Mouse (Mus musculus): ENCODE data around the gene R3hdml.
"Not testable (repeated sequence)": the region's sequence is repeated elsewhere in the genome, so short reads cannot be mapped to it uniquely, and the experiment has no call there.

The R3hdml gene

DNA sequence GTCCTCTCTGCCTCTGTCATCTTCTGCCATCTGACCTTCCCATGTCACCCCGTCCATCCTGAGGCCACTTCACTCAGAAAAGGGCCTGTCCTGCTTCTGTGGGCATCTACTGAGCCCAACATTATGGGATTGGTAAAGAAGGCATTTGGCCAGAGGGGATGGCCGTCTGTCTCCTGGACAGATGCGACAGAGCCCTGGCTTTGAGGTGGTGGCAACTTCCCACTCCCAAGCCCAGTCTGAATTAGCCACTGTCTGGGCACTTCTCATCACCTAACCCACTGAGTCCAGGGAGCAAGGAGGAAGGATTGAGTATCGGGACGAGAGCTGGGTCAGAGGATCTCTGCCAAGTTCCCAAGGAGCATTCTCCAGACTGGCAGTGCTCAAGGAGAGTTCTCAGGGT is at the start of gene R3hdml:
Gene R3hdml, plus strand, starts transcription at position 301 of the 400 bp plus-strand sequence.
- DNase-seq (ENCODE audit: low spot score): no peak

DNA sequence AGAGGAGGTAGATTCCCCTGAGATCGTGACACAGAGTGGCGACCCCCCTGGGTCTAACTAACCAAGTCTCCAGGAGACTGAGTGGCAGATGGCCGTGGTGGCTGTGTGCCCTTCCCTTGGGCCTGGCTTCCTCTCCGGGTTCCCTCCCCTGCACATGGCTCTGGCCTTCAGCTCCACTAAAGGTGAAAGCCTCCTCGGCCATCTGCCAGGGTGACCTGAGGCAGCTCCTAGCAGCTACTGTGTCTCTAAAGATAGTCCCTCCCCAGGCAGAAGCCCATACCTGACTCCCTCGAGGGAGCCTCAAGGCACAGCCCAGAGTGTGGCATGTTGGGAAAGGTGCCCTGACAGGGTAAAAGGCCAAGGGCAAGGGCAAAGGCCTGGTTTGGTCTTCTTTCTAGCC is 48.6 kb upstream of the R3hdml start:
- DNase-seq (ENCODE audit: low spot score): no peak

DNA sequence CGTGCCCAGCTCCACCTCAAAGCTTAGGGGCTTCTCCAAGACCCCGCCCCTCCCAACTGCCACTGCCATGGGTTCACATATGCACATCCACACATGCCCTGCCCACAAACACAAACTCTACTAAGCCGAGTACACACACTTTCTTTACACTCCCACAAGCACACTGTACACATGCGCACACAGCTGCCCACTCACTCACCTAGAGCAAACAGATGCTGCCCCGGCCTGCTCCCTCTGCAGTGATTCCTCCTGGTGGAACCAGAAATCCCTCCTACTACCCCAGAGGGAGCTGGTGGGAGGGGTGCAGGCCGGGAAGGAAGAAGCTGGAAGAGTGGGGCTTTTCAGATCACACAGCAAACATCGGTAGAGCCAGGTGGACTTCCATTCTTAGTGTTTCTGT is 48.1 kb upstream of the R3hdml start:
- DNase-seq (ENCODE audit: low spot score): no peak

DNA sequence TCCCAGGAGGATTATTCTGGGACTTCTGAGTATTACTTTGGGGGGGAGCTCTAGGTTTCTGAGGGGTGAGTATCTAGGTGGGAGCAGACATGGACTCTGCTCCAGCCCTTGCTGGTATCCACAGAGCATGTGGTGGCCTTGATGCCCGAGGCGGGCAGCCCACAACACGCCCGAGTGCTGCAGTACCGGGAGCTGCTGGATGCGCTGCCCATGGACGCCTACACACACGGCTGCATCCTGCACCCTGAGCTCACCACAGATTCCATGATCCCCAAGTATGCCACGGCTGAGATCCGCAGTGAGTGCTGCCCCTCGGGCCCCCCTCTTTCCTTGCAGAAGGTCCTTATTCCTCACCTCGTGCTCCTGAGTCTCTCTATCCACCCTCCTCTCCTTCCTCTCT is 44.7 kb upstream of the R3hdml start:
- no peak for DNase-seq (ENCODE audit: low spot score)

DNA sequence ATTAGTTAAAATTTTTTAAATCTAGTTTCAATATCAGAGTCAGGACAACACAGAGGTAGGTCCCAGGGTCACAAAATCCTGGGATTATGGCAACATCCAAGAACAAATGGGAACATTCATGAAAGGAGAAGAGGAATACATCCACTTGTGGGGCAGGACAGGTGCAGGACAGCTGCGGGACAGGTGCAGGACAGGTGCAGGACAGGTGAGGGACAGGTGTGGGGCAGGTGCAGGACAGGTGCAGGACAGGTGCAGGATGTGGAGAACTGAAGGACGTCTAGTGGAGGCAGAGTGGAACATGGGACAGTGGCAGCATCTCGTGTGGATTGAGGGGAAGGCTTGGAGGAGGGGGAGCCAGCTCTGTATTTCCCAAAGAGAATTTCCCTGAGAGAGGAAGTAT is 42.8 kb upstream of the R3hdml start:
- no peak for DNase-seq (ENCODE audit: low spot score)

DNA sequence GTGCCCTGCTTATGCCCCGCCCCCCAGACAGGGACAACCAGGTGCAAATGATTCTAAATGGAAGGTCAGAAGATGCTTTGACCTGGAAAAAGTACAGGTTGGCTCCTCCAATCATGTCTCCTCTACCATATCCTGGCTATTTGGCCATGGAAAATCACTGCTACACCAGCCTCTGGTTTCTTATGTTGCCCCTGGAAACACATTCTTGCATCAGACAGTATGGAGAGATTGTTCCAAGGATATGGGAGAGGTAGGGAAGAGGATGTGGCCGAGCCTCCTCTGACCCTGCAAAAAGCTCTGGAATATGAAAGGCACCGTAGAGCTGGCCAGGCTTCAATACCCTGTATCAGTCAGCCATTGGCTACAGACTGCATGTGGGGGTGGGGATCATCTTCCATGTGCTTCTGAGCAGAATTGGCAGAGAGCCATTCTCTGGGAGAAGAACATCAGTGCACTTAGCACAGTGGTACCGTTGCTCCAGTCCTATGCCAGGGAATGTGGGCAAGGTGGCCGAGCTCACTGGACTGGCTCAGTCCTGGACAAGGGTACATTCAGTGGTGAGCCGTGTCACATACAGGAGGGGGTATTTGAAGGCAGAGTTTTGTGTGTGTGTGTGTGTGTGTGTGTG is 41.3 kb upstream of the R3hdml start:
- no peak for DNase-seq (ENCODE audit: low spot score)

DNA sequence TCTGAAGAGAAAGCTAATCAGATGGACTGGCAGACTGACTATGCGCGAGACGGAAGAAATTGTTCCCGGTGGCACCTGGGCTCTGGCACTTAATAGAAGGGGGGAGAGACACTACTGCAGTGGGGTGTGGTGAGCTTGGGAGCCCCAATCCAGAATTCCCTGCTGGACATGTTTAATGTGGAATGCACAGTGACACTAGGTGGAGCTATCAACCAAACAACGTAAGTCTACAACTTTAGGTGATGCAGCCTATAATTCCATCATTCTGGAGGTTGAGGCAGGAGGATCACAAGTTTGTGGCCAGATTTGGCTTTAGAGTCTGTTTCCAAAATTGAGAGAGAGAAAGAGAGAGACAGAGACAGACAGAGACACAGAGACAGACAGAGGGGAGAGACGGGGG is 39.4 kb upstream of the R3hdml start:
- DNase-seq (ENCODE audit: low spot score): no peak

DNA sequence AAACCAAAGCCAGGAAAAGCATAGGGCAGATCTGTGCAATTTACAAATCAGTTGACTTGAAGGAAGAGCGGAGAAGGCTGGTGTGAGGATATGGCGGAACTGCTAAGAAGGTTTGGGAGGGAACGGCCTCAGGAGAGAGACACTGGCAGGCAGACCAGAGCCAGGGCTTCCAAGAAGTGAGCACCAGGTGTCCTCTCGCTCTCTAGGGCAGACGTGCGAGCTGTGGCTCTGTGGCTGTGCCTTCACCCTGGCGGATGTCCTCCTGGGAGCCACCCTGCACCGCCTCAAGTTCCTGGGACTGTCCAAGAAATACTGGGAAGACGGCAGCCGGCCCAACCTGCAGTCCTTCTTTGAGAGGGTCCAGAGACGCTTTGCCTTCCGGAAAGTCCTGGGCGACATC is 38.7 kb upstream of the R3hdml start:
- DNase-seq (ENCODE audit: low spot score): no peak

DNA sequence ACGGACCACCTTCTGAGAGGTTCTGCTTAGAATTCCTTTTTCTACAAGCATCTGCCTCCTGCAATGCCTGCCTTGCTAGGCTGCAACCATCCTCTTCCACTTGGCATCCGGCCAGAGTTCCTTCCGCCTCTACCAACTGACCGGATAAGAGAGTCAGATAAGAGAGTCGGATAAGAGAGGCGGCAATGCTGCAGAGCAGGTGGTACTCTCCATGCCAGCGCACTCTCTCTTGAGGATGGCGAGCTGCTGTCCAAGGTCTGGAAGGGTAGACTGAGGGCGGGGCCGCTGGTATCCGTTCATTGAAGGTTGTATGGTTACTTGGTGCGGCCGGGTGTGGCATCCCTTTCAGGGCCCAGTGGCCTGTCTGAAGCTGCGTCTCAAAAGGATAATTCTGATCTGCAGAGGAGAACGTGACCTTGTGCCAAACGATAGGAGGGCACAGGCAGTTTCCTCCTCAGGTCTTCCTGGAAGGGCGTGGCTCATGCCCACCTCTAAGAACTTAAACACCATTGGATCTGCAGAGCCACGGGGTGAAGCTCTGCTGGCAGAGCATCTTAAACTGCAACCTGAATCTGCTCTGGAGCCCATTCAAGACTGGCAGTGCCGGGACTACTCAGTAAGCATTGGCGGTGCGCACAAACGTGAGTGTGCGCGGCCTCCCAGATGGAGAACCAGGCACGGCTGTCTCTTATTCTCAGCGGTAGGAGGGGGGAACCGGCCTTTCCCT is 33.4 kb upstream of the R3hdml start:
- DNase-seq (ENCODE audit: low spot score): no peak

DNA sequence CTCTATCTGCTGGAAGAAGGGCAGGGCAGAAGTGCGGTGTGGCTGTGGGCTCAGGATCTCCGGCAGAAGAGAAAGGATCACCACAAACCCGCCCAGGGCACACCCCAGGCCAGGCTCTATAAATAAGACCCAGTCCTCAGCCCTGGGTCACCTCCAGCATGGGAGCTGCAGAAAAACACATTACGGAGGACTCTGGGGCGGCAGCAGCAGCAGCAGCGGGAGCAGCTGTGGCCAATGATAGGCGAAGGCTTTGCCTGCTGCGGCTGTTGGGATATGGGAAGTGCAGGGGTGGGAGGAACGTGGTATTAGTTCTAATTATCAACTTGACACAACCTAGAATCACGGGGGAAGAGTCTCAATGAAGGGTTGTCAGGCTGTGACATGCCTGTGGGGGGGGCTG is 32.7 kb upstream of the R3hdml start:
- no peak for DNase-seq (ENCODE audit: low spot score)

DNA sequence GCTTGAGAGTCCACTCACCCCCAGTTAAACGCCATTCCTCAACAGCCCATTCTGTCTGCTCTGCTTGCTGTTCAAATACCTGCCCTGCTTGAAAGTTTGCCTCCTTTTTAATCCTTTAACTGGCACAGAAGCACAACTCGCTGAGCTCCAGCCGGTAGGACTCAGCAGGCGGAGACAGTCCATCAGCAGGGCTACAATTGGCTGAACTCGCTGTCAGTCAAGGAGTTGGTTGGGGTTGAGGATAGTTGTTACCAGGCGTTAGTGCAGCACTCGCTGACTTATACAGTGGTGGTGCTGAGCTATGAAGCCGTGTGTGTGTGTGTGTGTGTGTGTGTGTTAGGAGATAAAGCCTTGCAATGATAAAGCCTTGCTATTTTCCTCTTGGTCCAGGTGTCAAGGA is 31.5 kb upstream of the R3hdml start:
- DNase-seq (ENCODE audit: low spot score): no peak

DNA sequence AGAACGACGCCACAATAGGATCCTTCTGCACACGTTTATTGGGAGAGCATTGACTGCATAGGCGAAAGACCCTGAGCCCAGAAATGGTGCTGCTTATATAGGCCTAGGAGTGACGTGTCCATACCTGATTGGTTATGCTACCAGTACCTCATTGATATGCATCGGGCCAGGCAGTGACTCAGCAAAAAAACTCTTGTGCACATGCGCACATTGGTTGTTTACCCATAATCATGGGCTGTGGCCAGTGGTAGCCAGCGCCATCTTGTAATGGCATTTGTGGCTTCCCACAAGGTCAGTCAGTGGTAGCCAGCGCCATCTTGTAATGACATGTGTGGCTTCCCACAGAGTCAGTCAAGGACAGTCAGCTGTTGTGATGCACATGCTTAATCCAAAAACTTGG is 30.8 kb upstream of the R3hdml start:
- DNase-seq (ENCODE audit: low spot score): not testable (repeated sequence)

DNA sequence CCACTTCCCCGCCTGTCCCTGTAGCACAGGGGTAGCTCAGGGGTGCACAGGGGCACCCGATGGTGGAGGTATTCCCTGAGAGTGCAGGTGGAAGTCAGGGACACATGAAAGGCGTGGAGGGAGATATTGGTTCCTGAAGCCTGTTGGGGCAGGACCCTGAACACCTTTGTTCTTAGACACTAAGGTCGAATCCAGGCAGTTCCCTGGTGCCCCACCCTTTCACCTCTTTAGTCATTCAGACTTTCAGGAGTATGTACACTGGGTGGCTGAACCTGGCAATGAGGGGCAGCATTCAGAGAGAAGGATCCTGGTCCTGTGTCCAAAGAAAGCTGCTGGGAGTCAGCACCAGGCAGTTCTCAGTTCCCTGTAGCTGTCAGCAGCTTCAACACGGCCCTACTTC is 29.7 kb upstream of the R3hdml start:
- no peak for DNase-seq (ENCODE audit: low spot score)

DNA sequence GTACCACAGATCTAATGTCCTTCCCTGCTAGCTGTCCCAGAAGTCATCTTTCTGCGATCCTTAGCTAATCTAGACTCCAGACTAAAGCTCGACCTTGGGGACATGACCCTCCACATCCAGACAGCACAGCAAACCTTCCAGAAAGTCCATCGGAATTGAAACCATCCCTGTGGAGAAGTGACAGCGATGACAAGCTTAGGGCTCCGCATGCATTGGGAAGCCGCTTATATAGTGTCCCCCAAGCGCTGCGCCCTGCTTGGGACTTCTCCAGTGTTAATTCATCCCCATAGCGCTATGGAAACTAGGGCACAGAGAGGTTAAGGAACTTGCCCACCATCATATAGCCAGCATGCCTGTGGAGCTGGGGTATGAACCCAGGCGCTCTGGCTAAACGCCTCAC is 29.3 kb upstream of the R3hdml start:
- no peak for DNase-seq (ENCODE audit: low spot score)

DNA sequence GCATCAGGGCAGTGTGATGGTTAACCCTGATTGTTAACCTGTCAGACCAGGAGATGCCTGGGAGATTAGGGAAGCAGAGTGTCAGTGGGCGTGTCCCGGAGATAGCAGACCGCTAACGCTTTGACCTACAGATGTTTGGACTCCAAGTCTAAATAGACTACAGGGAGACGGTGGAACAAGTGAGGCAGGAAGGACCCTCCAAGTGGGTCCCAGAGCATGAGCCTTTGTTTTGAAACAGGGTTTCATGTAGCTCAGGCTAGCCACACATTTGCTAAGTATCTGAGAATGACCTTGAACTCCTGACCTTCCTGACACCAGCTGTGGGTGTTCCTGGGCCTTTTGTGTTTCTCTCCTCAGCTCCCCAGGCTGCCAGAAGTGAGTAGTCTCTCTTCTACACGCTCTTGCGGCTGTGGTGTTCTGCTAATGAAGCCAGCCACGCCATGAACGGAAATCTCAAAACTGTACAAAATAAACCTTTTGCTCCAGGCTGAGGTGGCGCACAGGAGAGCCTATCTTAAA is 28.8 kb upstream of the R3hdml start:
- no peak for DNase-seq (ENCODE audit: low spot score)

DNA sequence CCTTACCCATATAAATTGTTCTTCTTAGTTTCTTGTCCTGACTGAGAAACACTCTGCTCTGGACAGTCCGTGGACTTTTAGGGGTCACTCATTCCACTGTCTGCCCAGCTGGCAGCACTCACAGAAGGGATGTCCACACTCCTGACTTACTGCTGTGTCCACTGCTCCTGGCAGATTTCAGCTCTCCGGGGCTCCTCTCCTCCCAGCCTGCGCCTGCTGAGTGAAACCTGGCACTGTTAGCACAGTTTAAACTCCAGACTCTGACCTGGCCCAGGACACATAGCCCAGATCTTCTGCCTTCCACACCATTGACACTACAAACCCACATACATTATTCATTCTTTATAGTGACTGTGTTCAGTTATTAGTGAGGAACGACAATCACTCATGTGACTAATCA is 28.1 kb upstream of the R3hdml start:
- DNase-seq (ENCODE audit: low spot score): no peak

DNA sequence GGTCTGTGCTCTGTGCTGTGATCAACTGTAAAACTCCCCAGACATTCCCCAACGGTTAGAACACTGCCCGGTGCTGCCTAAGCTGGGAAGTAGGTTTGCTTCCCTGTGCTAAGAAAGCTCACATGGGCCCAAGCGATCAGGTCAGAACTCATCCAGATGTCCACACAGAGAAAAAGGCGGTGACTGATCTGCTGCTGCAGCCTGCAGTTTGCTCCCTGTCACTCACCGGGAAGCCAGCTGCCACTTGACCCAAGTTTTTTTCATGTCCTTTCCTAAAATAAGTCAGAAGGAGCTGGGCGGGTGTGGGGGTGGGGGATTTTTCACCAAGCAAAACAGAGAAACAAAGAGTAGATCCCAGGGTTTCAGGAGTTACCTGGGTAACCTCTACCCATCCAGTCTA is 27.6 kb upstream of the R3hdml start:
- DNase-seq (ENCODE audit: low spot score): no peak

DNA sequence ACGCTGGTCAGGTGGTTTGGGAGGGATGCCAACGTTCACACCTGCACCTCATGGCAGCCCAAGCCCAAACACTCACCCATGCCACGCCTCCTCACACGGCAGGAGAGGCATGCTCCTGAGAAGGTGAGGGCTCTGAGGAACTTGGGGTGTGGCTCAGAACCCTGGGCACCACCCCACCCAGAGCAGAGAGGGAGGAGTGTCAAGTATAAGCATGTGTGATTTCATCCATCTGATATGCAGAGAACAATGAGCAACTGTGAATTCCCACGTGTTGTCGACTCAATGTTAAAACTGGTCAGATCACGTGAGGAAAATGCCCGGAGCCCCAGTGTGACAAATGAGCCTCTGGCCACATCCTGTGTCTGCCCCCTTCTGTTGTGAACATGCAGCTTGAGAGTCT is 25.3 kb upstream of the R3hdml start:
- DNase-seq (ENCODE audit: low spot score): no peak

DNA sequence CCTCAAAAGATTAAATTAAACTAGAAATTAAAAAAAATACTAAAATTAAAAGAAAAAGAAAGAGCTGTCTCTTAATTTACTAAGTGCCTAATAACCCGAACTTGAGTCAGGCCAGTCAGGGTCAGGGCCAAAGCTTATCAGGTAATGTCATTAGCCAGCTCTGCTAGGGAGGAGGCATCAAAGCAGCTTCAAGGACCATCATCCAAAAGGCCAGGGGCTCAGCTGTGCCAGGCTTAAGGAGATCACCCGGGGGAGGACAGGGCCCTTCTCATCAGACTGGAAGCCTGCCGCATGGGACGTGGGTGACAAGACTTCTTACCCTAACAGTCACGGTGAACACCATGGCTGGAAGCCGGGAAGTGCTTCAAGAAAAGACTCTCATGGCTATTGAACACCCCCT is 24.5 kb upstream of the R3hdml start:
- no peak for DNase-seq (ENCODE audit: low spot score)

DNA sequence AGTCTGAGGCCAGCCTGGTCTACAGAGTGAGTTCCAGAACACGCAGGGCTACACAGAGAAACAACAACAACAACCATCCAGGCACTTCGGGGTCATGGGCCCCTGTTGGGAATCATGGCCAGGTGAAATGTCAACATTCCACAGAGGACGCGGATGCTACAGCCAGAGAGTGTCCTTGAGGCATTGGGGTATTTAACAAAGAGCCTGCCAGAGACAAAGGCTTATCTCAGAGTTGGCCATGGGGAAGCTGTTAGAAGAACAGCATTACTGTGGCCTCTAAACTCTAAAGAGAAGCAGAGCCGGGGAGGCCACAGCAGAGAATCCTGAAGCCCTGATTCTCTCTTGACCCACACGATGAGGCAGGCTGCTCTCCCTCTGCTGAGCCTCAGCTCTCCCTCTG is 23.3 kb upstream of the R3hdml start:
- no peak for DNase-seq (ENCODE audit: low spot score)

DNA sequence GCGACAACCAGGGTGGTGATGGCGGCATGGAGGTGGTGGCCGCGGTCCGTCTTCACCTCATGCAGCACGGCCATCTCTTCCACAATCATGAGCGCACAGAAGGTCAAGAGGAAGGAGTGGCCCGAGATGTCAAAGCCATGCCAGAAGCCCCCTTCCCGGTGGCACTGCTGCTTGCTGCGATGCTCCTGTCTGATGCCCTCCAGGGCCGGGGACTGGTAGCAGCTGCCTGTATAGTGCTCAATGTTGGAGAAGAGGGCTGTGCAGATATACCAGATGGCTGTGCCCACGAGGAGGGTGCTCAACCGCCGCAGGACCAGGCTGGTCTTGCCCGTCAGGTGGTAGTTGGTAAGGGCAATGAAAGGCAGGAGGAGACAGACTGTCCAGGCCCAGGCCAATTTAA is 22.4 kb upstream of the R3hdml start:
- no peak for DNase-seq (ENCODE audit: low spot score)

DNA sequence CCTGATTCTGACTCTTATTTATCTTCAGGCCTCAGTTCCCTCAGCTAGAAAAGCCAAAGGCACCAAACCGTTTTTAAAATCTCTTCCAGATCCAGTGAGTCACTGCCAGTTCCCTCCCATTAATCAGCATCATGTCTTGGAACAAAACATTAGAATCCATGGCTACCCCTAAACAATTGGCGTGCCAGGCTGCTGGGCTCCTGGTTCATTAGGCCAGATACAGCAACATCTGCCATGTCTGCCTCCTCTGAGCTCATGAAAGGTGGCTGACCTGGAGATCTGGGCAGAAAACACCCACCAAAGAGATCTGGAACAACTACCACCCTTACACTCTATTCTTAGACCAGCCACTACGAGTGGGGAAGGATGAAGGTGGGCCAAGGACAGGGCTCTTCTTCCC is 21.0 kb upstream of the R3hdml start:
- DNase-seq (ENCODE audit: low spot score): no peak

DNA sequence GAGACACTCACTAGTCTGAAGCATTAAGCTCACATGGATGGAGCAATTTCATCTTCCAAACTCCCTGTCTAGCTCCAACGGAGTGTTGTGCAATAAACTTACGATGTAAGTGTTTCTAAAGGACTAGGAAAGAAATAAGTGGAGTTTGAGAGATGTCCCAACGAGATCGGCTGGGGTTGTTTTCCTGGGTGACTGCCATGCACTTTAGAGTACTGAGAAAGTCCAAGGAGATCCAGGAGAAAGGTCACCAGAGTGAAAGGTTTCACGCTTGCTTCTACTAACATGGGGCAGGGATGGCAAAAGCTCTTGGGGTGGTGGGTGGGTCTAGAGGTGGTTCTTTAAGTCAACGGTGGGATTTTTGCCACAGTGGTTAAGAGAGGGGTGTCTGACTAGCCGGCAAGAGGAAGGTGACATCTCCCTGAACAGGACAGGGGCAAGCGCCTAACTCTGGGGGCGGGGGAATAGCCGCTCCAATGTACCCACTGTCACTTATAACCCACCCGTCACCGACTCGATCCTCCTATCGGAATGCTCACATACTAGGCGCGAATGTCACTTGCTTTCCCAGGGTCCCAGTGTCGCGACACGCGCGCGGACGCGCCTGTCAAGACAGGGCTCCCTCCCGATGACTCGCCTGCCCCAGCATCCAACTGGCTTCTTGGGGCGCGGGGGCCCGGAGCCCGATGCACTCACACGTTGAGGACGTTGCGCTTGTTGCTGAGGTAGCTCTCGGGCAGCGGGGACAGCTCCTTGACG is 20.2 kb upstream of the R3hdml start:
- DNase-seq (ENCODE audit: low spot score): no peak
